Mouse (Mus musculus) hindbrain, embryonic 11.5 days (tissue): ENCODE results near the gene Gm10277. TPM values are rescaled to one million over a fixed set of nuclear protein-coding genes. Genes with fewer than 3 reads are reported as not detected.

Source experiments
- ATAC-seq: fragments of 200-750 bp; cut with Nextera tagmentation; 2 replicates; pipeline ENCODE4 v1.8.0; 2017; ENCODE audit warnings: mild to moderate bottlenecking, moderate TSS enrichment, moderate library complexity; ENCODE audit not compliant: low FRiP score
- DNase-seq: peaks from one replicate; pipeline ENCODE4 v3.0.0-alpha.2; 2015; ENCODE audit warnings: low spot score
- H3K27ac ChIP-seq: fragments of 300-500 bp; sonication (generic); 2 replicates; pipeline ENCODE4 v1.5.1; 2014; ENCODE audit warnings: mild to moderate bottlenecking, low read depth, low read length
- H3K27me3 ChIP-seq: fragments of 300-500 bp; sonication (generic); 2 replicates; pipeline ENCODE4 v1.6.1; 2014; ENCODE audit warnings: mild to moderate bottlenecking, low read length, moderate library complexity, mixed read lengths; ENCODE audit not compliant: control insufficient read depth, insufficient read depth
- H3K36me3 ChIP-seq: fragments of 300-500 bp; sonication (generic); 2 replicates; pipeline ENCODE4 v1.6.1; 2014; ENCODE audit warnings: mild to moderate bottlenecking, low read length, moderate library complexity, mixed read lengths; ENCODE audit not compliant: control insufficient read depth, insufficient read depth
- H3K4me1 ChIP-seq: fragments of 300-500 bp; sonication (generic); replicated peaks from 2 replicates; pipeline ENCODE4 v1.6.1; 2014; ENCODE audit warnings: low read length, mixed read lengths; ENCODE audit not compliant: control insufficient read depth, insufficient read depth
- H3K4me2 ChIP-seq: fragments of 300-500 bp; sonication (generic); replicated peaks from 2 replicates; pipeline ENCODE4 v1.6.1; 2014; ENCODE audit warnings: mild to moderate bottlenecking, low read depth, low read length
- H3K4me3 ChIP-seq: fragments of 300-500 bp; sonication (generic); 2 replicates; pipeline ENCODE4 v1.5.1; 2014; ENCODE audit warnings: low read depth, low read length
- H3K9ac ChIP-seq: fragments of 300-500 bp; sonication (generic); 2 replicates; pipeline ENCODE4 v1.6.1; 2014; ENCODE audit warnings: low read depth, low read length
- H3K9me3 ChIP-seq: fragments of 300-500 bp; sonication (generic); 2 replicates; pipeline ENCODE4 v1.6.1; 2016; ENCODE audit warnings: low read length; ENCODE audit not compliant: control insufficient read depth
- WGBS: fragments of 180-500 bp; shearing (Covaris S2); extraction: QIAGEN DNeasy Blood & Tissue Kit; methylation state at CpG from one replicate; pipeline ENCODE4 v1.1.7; 2014; 5-methylcytosine and 5-hydroxymethylcytosine counted together
- polyA plus RNA-seq: library from polyadenylated mRNA; unstranded; fragments of >200 nt; fragmentation: Nextera tagmentation; extraction: Ambion mirVana; gene quantifications from 2 replicates; pipeline ENCODE4 v1.2.1, GENCODE M21; 2014

Gm10277 gene
- polyA plus RNA-seq, 1 experiment from 2014 or later = 0.96 TPM

- Histone ChIP-seq H3K4me2 (no peak overlapping the region), H3K4me3 (no peak overlapping the region), H3K9ac (no peak overlapping the region), H3K4me1 (no peaks in the 10 kb centered on the region), H3K27me3 (no peaks in the 10 kb centered on the region), H3K27ac (no peak overlapping the region), H3K36me3 (no peaks in the 10 kb centered on the region), H3K9me3 (no peaks in the 10 kb centered on the region)
- peak; percentile 93 for DNase-seq
- no peak for ATAC-seq
- 3% methylated on average over 6 of the region's 6 CpGs for WGBS
Measured at GRCm38 (mm10) chr11:77737289-77737688, 50.3 kb downstream of the Gm10277 start.

Other genes starting within 250 kb of the Gm10277 start
- gene Taok1, start 179.9 kb downstream of the Gm10277 start, polyA plus RNA-seq = 20.4 and 26.3 TPM in 2 replicates
- gene Nufip2, start 101.6 kb downstream of the Gm10277 start, polyA plus RNA-seq = 5.0 and 15.3 TPM in 2 replicates
- 2.7 and 4.0 TPM in 2 replicates for gene Cryba1, start 62.5 kb downstream of the Gm10277 start, polyA plus RNA-seq
- gene Myo18a, start 24.5 kb downstream of the Gm10277 start, polyA plus RNA-seq = 22.7 and 29.2 TPM in 2 replicates
- 7.6 and 8.6 TPM in 2 replicates for gene Pipox, start 106.3 kb upstream of the Gm10277 start, polyA plus RNA-seq
- gene Sez6, start 143.1 kb upstream of the Gm10277 start, polyA plus RNA-seq = 13.3 TPM in 2 replicates
- gene Phf12, start 195.0 kb upstream of the Gm10277 start, polyA plus RNA-seq = 16.9 and 20.2 TPM in 2 replicates
- 20.0 and 21.0 TPM in 2 replicates for gene Dhrs13, start 244.5 kb upstream of the Gm10277 start, polyA plus RNA-seq